Mouse (Mus musculus) gastrocnemius, postnatal 14 days (tissue): ENCODE measurements around the gene Fam163b. TPM values are rescaled to one million over a fixed set of nuclear protein-coding genes. Genes with fewer than 3 reads are reported as not detected.
A peak's percentile ranks its signal among the peaks of the same experiment; 100 is the strongest.

Experiments
- DNase-seq: peaks from one replicate; pipeline ENCODE4 v3.0.0; 2021; ENCODE audit warnings: mixed read lengths
- intact Hi-C: fragments of 180-260 bp; cut with DNase I; formaldehyde crosslinking; loops from one replicate; pipeline ENCODE4 v1.15.1; 2025; ENCODE audit warnings: low total_unique reads
- long read RNA-seq, 2 experiments: library from polyadenylated mRNA; stranded (forward); transcript quantifications; one replicate each; pipeline ENCODE4 v2.0.0; 2021
- total RNA-seq, 2 experiments: library from RNA; stranded (reverse); gene quantifications; 2 replicates each; pipeline ENCODE4 v1.2.3; 2021

The Fam163b gene
- under 1 TPM; 0.07 to 0.08 TPM for total RNA-seq
- long read RNA-seq, experiment 1: 0 reads
- long read RNA-seq, experiment 2: 0 reads

DNA sequence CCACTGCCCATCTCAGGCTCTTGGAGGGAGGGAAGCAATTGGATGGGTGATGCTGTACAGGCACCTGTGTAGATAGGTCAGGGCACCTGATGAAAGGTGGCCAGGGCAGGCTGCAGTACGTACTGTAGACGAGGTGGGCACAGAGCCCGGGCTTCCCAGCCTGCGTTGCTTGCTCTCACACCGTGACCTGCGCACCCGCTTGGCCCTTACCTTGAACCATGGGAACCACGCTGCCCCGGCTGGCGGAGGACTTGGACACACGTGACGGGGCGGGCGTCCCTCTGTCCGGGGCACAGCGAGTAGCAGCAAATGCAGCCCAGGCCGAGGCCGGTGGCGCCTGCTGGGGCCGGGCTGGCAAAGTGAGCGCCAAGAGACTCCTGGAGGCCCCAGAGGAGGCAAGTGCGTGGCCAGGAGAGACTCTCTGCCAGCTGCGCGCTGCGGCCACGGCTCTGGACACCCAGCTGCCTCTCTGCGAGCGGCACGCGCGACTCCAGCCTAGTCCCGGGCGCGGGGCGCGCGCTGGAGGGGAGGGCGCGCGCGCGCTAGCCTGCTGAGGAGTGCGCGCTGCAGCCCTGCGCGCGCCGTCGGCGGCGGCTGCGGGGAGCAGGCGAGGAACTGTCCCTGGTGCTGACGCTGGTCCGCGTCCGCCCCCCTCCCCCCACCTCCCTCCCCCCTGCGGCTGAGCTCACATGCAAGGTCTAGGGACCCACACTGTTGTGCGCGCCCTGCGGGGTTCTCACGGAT is at the start of gene Fam163b:
Gene Fam163b (minus strand): TSS at position 542 of the 744 bp plus-strand sequence.
- intact Hi-C loops: no loop called here
- peak; percentile 35 for DNase-seq

DNA sequence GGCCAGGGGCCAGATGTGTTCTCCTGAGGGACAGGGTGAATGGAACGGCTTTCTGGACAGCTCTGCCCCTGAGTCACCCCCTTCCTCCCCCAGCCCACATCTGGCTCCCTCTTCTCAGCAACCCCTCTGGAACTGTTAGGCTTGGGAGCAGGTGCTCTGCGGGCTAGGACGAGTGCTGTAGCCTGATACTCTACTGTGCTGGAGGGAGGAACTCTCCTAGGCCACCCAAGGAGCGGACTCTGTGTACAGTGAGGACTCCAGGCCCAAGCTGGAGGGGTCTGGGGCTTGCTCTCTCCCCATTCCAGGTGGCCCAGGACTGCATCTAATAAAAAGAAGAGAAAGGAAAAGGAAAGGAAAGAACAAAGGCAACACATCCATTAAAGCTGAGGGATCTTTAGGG is 47.7 kb upstream of the Fam163b start:
- no peak for DNase-seq
- intact Hi-C loops: no loop called here

DNA sequence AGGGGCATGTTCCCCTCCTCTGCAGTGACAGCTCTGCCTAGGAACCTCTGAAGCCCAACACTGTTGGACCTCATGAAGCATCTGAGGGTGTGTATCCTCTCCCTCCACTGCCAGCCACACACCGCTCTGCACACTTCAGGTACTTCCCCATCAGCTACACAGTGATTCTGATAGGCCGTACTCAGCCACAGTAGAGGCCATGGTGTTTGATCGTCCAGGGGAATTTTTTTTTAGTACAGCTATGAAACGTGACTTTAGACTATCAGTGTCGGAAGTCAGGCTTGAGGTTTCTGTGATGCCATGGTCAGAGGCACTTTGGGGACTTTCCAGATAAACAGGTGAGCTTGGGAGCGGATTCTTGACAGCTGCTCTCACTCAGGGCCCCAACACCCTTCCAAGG is 45.2 kb upstream of the Fam163b start:
- intact Hi-C loops: no loop called here
- DNase-seq: no peak

- intact Hi-C loops: no loop called here
Observed at GRCm38 (mm10) chr2:27183734-27184133, 41.4 kb upstream of the Fam163b start.

DNA sequence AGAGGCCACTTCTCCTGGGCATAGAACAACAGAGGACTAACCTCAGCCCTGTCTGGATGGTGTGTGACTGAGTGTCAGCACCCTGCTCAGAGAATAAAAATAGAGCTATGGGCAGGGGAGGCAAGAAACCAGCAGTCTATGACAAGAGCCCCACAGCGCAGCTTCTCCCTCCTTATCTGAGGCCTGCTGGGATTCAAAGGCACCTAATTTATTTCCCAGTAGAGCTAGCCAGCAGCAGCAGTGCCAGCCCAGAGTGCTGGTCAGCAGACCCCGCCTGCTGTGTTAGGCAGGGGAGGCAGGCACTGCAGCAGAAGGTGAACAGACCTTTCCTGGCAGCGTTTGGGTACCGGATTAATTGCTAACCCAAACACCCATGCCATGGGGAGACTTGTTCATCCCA is 39.6 kb upstream of the Fam163b start:
- intact Hi-C loops: no loop called here
- no peak for DNase-seq

More at GRCm38 (mm10) chr2:27183734-27184133, 41.4 kb upstream of the Fam163b start:
- DNase-seq: no peak

DNA sequence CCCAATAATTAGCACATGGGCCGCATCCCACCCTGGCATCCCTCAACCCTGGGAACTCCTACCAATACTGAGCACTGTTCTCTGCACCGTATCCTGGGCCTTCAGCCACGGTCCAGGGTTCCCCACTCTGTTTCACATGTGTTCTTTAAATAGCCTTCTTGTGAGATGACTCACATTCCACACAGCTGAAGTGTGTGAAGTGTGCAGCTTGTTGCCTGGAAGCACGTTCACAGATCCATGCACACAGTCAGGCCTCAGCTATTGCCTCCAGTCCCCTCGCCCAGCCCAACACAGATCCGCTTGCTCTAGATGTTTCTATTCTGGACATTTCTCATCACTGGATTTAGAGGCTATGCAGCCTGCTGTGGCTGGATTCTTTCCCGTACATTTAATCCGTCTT is 36.8 kb upstream of the Fam163b start:
- DNase-seq: no peak
- intact Hi-C loops: loop anchor here (5.0 kb wide), 1 partner anchor 42 kb away; no protein-coding TSS in a partner anchor

GRCm38 (mm10) chr2:27175696-27176267 is 33.5 kb upstream of the Fam163b start:
- DNase-seq: peak; percentile 70
- intact Hi-C loops: loop anchor here (5.0 kb wide), 1 partner anchor 38 kb away; no protein-coding TSS in a partner anchor

DNA sequence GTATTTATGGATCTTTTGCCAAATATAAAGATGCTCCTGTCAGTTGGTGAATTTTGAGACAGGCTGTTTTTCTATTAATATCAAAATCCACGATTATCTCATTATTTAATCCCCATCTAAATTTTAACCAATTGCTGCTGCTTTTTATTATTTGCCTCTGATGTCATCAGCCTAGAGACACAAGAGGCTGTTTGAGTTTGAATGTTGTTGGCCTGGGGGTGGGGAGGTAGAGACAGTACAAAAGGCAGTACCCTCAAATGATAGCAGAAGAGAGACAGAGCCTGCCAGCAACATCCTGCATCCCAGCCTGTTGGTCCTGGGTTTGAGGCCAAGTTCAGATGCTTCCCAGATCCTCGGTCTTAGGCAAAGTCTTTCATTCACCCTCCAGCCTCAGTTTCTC is 32.0 kb upstream of the Fam163b start:
- DNase-seq: no peak
- intact Hi-C loops: no loop called here

- intact Hi-C loops: no loop called here
- no peak for DNase-seq
Observed at GRCm38 (mm10) chr2:27166999-27167398, 24.7 kb upstream of the Fam163b start.

- intact Hi-C loops: no loop called here
- no peak for DNase-seq
Observed at GRCm38 (mm10) chr2:27166074-27166473, 23.8 kb upstream of the Fam163b start.

DNA sequence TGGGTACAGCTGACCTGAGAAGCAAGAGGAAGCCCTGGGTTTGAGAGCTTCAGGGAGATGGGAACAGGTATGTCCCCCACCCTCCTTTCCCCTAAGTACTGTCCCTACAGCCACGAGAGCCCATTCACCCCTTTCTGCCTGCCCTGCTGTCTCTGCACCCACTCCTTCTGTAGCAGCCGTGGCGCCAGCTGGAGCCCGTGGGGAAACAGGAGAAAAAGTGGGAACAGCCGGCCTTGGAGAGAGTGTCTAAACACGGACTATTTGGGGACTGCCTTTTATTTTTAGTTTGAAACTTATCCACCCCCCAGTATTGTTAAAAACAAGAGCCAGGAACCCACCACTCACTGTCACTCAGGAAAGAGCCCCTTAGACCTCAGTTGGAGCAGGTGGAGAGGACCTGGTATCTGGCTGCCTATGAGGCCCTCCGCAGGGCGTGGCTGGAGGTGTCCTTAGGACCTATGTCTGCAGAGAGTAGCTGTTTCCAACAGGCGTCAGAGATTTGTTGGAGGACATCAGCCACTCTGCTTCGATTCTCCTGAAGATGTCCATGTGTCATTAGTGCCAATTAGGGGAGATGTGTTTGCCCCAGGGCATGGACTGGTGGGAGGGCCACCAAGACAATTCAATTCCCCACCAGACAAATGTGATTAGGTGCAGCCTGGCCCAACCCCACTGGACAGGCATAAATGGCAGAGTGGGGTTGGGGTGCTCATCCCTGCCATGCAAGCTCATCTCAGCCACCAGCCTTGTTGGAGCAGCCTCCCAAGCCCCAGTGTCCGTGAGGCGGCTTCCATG is 22.7 kb upstream of the Fam163b start, which contains the start of gene Dbh:
Gene Dbh (plus strand): TSS at position 438 of the 795 bp plus-strand sequence.
- intact Hi-C loops: no loop called here
- no peak for DNase-seq

DNA sequence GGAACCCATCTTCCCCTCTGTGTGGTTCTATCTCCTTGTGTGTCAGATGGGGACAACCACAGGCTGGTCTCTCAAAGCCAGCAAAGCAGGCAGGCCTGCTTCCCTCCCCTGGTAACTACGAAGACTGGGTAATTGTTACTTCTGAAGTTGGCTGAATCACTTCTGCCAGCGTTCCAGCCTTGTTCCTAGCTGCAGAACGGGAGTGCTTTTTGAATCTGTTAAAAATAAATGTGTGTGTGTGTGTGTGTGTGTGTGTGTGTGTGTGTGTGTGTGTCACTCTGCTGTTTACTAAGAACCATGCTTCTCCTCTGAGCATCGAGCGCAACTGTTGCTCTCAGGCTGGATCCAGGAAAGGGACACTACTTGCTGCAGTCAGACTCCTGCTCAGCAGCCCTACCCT is 21.6 kb upstream of the Fam163b start:
- no peak for DNase-seq
- intact Hi-C loops: no loop called here

GRCm38 (mm10) chr2:27162656-27163055 is 20.4 kb upstream of the Fam163b start:
- intact Hi-C loops: no loop called here

DNA sequence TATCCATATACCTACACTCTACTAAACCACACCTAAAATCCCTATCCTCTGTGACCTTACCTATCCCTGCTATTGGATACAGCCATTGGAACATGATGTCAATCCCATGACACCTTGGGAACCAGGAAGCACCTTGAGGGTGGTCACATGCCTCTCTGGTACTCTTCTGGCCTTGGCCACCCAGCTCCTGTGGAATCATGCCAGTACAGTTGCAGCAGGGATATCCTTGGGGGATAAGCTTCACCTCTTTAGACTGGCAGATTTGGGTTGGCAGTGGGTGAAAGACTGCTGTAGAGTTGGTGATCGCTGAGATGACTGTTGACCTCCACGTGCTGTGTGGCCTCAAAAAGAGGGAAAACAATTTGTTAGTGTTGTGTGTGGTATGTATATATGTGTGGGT is 19.2 kb upstream of the Fam163b start:
- intact Hi-C loops: no loop called here
- DNase-seq: no peak

More at GRCm38 (mm10) chr2:27162656-27163055, 20.4 kb upstream of the Fam163b start:
- no peak for DNase-seq

DNA sequence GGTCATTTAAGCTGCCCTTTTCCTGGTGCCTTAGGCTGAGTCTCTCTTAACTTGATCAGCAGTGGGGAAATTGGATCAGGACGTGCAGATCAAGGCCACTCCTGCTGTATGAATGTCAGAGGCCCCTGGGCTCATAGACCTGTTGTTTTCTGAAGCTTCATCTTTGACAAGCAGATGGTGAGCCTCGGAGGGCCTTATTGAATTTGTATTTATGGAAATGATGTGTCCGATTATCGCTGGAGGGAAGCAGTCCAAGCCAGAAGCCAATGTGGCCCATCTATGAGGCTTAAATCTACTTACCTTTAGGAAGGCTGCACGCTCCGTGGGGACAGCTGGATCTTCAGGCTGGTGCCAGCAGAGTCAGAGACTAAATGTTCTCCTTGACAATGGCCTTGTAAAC is 14.3 kb upstream of the Fam163b start:
- intact Hi-C loops: no loop called here
- no peak for DNase-seq

- DNase-seq: no peak
- intact Hi-C loops: no loop called here
Observed at GRCm38 (mm10) chr2:27154466-27155185, 12.3 kb upstream of the Fam163b start.

GRCm38 (mm10) chr2:27149457-27149856 is 7.2 kb upstream of the Fam163b start:
- no peak for DNase-seq
- intact Hi-C loops: no loop called here

DNA sequence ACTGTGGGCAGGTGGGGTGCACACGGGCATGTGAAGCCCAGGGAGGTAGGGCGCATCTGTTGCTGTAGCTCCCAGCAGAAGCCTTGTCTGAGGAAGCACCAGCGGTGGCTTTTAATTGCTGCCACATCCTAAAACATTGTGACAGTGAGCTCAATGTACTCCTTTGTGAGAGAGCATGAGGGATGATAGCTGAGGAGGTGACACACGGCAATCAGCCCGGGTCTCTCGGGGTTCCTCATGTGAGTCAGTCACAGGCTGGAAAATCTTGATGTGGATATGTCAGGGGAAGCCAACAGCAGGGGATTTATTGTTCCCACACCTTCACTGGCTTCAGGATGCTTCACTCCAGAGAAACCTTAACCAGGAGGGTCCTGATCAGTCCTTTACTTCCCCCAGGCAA is 4.5 kb upstream of the Fam163b start:
- DNase-seq: no peak
- intact Hi-C loops: no loop called here

- intact Hi-C loops: no loop called here
- DNase-seq: no peak
Observed at GRCm38 (mm10) chr2:27144957-27145356, 2.7 kb upstream of the Fam163b start.

GRCm38 (mm10) chr2:27138356-27138755 is 3.9 kb downstream of the Fam163b start:
- DNase-seq: no peak
- intact Hi-C loops: loop anchor here (5.0 kb wide), 1 partner anchor 39 kb away; no protein-coding TSS in a partner anchor
